Mouse (Mus musculus) embryonic facial prominence, embryonic 14.5 days (tissue): ENCODE results near the gene B3galt4. TPM values are rescaled to one million over a fixed set of nuclear protein-coding genes. Genes with fewer than 3 reads are reported as not detected.

ENCODE experiments used
- ATAC-seq: fragments of 200-750 bp; cut with Nextera tagmentation; 2 replicates; pipeline ENCODE4 v1.8.0; 2017; ENCODE audit warnings: low read depth, moderate number of reproducible peaks, moderate TSS enrichment
- DNase-seq: peaks from one replicate; pipeline ENCODE4 v3.0.0-alpha.2; 2015; ENCODE audit warnings: low spot score
- H3K27ac ChIP-seq: fragments of 300-500 bp; sonication (generic); replicated peaks from 2 replicates; pipeline ENCODE4 v1.5.1; 2014; ENCODE audit warnings: low read depth, mild to moderate bottlenecking, low read length, moderate library complexity
- H3K27me3 ChIP-seq: fragments of 300-500 bp; sonication (generic); replicated peaks from 2 replicates; pipeline ENCODE4 v1.6.1; 2014; ENCODE audit warnings: low read length; ENCODE audit not compliant: control insufficient read depth, insufficient read depth
- H3K36me3 ChIP-seq: fragments of 300-500 bp; sonication (generic); 2 replicates; pipeline ENCODE4 v1.6.1; 2014; ENCODE audit warnings: low read length, mixed read lengths; ENCODE audit not compliant: control insufficient read depth, insufficient read depth
- H3K4me1 ChIP-seq: fragments of 300-500 bp; sonication (generic); 2 replicates; pipeline ENCODE4 v1.6.1; 2014; ENCODE audit warnings: antibody characterized with exemption, low read length; ENCODE audit not compliant: control insufficient read depth, insufficient read depth
- H3K4me2 ChIP-seq: fragments of 300-500 bp; sonication (generic); 2 replicates; pipeline ENCODE4 v1.6.1; 2014; ENCODE audit warnings: low read depth, mild to moderate bottlenecking, low read length, moderate library complexity, mixed read lengths
- H3K4me3 ChIP-seq: fragments of 300-500 bp; sonication (generic); 2 replicates; pipeline ENCODE4 v1.5.1; 2014; ENCODE audit warnings: low read depth, mild to moderate bottlenecking, low read length
- H3K9ac ChIP-seq: fragments of 300-500 bp; sonication (generic); 2 replicates; pipeline ENCODE4 v1.6.1; 2014; ENCODE audit warnings: low read depth, mild to moderate bottlenecking, low read length, moderate library complexity, mixed read lengths
- H3K9me3 ChIP-seq: fragments of 300-500 bp; sonication (generic); 2 replicates; pipeline ENCODE4 v1.6.1; 2016; ENCODE audit warnings: low read length; ENCODE audit not compliant: control insufficient read depth
- WGBS: fragments of 180-500 bp; shearing (Covaris S2); extraction: QIAGEN DNeasy Blood & Tissue Kit; methylation state at CpG from one replicate; pipeline ENCODE4 v1.1.7; 2014; 5-methylcytosine and 5-hydroxymethylcytosine counted together
- polyA plus RNA-seq: library from polyadenylated mRNA; unstranded; fragments of >200 nt; fragmentation: Nextera tagmentation; extraction: Ambion mirVana; gene quantifications from 2 replicates; pipeline ENCODE4 v1.2.1, GENCODE M21; 2014

Gene B3galt4
- polyA plus RNA-seq, 1 experiment from 2014 or later, result 4.4 TPM

DNA sequence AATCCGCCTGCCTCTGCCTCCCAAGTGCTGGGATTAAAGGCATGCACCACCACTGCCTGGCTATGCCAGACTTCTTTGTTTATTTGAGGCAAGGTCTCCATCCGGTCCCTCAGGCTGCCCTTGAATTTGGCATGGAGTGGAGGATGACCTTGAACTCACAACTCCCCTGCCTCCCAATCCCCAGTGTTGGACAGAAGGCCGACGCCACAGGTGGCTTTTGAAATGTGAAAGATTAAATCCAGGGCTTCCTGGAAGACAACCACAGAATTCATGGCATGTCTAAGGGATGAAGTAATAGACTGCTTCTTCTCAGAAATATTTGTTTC is 50.3 kb downstream of the B3galt4 start:
- no peak for ATAC-seq
- 85% methylated on average over 4 of the region's 4 CpGs for WGBS
- Histone ChIP-seq H3K27ac (no peak overlapping the region), H3K27me3 (no peaks in the 10 kb centered on the region), H3K36me3 (no peaks in the 10 kb centered on the region), H3K4me1 (no peaks in the 10 kb centered on the region), H3K9ac (no peak overlapping the region), H3K9me3 (no peaks in the 10 kb centered on the region), H3K4me3 (no peak overlapping the region), H3K4me2 (no peak overlapping the region)
- DNase-seq, result no peak

DNA sequence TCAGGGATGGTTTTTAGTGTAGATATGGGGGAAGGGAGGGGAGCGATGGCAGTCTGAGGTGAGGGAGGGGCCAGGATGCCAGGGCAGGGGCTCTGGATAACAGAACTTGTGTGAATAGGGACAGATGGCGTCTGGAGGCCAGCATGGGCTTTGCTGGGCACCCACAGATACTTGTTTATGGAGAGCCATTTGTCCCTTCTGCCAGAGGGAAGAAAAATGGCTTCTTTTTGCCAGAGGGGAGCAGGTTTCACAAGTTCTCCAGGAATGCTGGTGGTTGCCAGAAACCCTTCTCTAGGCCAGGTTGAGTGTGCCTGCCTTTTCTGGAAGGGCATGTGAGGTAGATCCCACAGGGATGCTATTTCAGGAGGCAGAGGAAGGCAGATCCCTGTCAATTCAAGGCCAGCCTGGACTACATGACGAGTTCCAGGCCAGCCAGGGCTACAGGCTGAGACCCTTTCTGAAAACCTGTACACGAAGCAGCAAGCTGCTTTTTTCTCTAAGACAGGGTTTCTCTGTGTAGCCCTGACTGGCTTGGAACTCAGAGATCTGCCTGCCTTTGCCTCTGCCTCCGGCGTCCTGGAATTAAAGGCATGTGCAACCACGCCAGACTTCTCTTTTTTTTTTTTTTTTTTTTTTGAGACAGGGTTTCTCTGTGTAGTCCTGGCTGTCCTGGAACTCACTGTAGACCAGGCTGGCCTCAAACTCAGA is 50.9 kb downstream of the B3galt4 start:
- Histone ChIP-seq H3K9me3 (no peaks in the 10 kb centered on the region), H3K27ac (no peak overlapping the region), H3K9ac (no peak overlapping the region; the same call in 1 of the 2 replicates), H3K4me2 (no peak overlapping the region), H3K36me3 (no peaks in the 10 kb centered on the region), H3K4me3 (no peak overlapping the region), H3K27me3 (no peaks in the 10 kb centered on the region), H3K4me1 (no peaks in the 10 kb centered on the region)
- WGBS, result 61% methylated on average over 7 of the region's 7 CpGs
- ATAC-seq (no peak), DNase-seq (no peak)

Other genes with a start within 250 kb of the B3galt4 start
- 62.2 and 63.9 TPM in 2 replicates for gene March2, start 232.8 kb downstream of the B3galt4 start, polyA plus RNA-seq
- gene Rab11b, start 191.0 kb downstream of the B3galt4 start, polyA plus RNA-seq, result 156 and 181 TPM in 2 replicates
- gene Angptl4, start 169.7 kb downstream of the B3galt4 start, polyA plus RNA-seq, result 35.7 and 52.1 TPM in 2 replicates
- gene Kank3, start 141.0 kb downstream of the B3galt4 start, polyA plus RNA-seq, result 38.7 and 39.4 TPM in 2 replicates
- gene Rps28, start 126.9 kb downstream of the B3galt4 start, polyA plus RNA-seq, result 1,198 and 1,307 TPM in 2 replicates
- 479 and 488 TPM in 2 replicates for gene Ndufa7, start 126.9 kb downstream of the B3galt4 start, polyA plus RNA-seq
- gene Cd320, start 108.4 kb downstream of the B3galt4 start, polyA plus RNA-seq, result 60.5 and 62.3 TPM in 2 replicates
- not detected in 2 replicates for gene Gm7029, start 77.7 kb downstream of the B3galt4 start, polyA plus RNA-seq
- gene Kifc1, start 60.8 kb downstream of the B3galt4 start, polyA plus RNA-seq, result 5.9 and 7.0 TPM in 2 replicates
- gene Platr17, start 46.4 kb downstream of the B3galt4 start, polyA plus RNA-seq, result not detected in 2 replicates
- 34.8 and 38.2 TPM in 2 replicates for gene Daxx, start 42.1 kb downstream of the B3galt4 start, polyA plus RNA-seq
- 31.9 and 32.0 TPM in 2 replicates for gene Tapbp, start 35.6 kb downstream of the B3galt4 start, polyA plus RNA-seq
- 8.9 and 11.6 TPM in 2 replicates for gene Zbtb22, start 35.6 kb downstream of the B3galt4 start, polyA plus RNA-seq
- gene Rgl2, start 21.9 kb downstream of the B3galt4 start, polyA plus RNA-seq, result 34.5 and 43.4 TPM in 2 replicates
- gene Pfdn6, start 11.1 kb downstream of the B3galt4 start, polyA plus RNA-seq, result 122 and 124 TPM in 2 replicates
- gene Wdr46, start 10.8 kb downstream of the B3galt4 start, polyA plus RNA-seq, result 15.4 and 20.2 TPM in 2 replicates
- gene Vps52, start 4.3 kb upstream of the B3galt4 start, polyA plus RNA-seq, result 38.6 and 41.6 TPM in 2 replicates
- 2,078 and 2,095 TPM in 2 replicates for gene Rps18, start 4.5 kb upstream of the B3galt4 start, polyA plus RNA-seq
- 20.8 and 30.8 TPM in 2 replicates for gene H2-K1, start 48.9 kb upstream of the B3galt4 start, polyA plus RNA-seq
- gene Ring1, start 73.2 kb upstream of the B3galt4 start, polyA plus RNA-seq, result 6.0 and 7.2 TPM in 2 replicates
- gene H2-Ke6, start 76.6 kb upstream of the B3galt4 start, polyA plus RNA-seq, result 41.3 and 46.1 TPM in 2 replicates
- 118 and 125 TPM in 2 replicates for gene Slc39a7, start 80.2 kb upstream of the B3galt4 start, polyA plus RNA-seq
- 26.0 and 29.2 TPM in 2 replicates for gene Rxrb, start 80.3 kb upstream of the B3galt4 start, polyA plus RNA-seq
- gene Col11a2, start 87.9 kb upstream of the B3galt4 start, polyA plus RNA-seq, result 53.9 and 64.3 TPM in 2 replicates
- 0.36 and 0.76 TPM in 2 replicates for gene H2-Oa, start 140.9 kb upstream of the B3galt4 start, polyA plus RNA-seq
- gene H2-DMa, start 168.1 kb upstream of the B3galt4 start, polyA plus RNA-seq, result 13.6 and 14.9 TPM in 2 replicates
- gene Brd2, start 171.1 kb upstream of the B3galt4 start, polyA plus RNA-seq, result 103 and 105 TPM in 2 replicates
- gene H2-DMb2, start 191.8 kb upstream of the B3galt4 start, polyA plus RNA-seq, result 0.22 and 0.39 TPM in 2 replicates
- 2.8 and 4.3 TPM in 2 replicates for gene H2-DMb1, start 201.6 kb upstream of the B3galt4 start, polyA plus RNA-seq
- gene Tap1, start 236.1 kb upstream of the B3galt4 start, polyA plus RNA-seq, result 5.1 and 7.4 TPM in 2 replicates
- 2.8 and 3.8 TPM in 2 replicates for gene Psmb9, start 236.3 kb upstream of the B3galt4 start, polyA plus RNA-seq
- 10.0 and 12.1 TPM in 2 replicates for gene Psmb8, start 246.2 kb upstream of the B3galt4 start, polyA plus RNA-seq